Mouse (Mus musculus) lung, postnatal 0 days (tissue): ENCODE results near the gene Pvr. TPM values are rescaled to one million over a fixed set of nuclear protein-coding genes. Genes with fewer than 3 reads are reported as not detected.

ENCODE experiments used
- ATAC-seq: fragments of 200-750 bp; cut with Nextera tagmentation; 2 replicates; pipeline ENCODE4 v1.8.0; 2017; ENCODE audit warnings: moderate library complexity
- DNase-seq: peaks from one replicate; pipeline ENCODE4 v3.0.0-alpha.2; 2016; ENCODE audit warnings: low spot score
- H3K27ac ChIP-seq: fragments of 300-500 bp; sonication (generic); 2 replicates; pipeline ENCODE4 v1.5.1; 2014; ENCODE audit warnings: antibody characterized with exemption, mild to moderate bottlenecking, low read length, mixed read lengths
- H3K27me3 ChIP-seq: fragments of 300-500 bp; sonication (generic); replicated peaks from 2 replicates; pipeline ENCODE4 v1.6.1; 2014; ENCODE audit warnings: low read length, mixed read lengths; ENCODE audit not compliant: insufficient read depth
- H3K36me3 ChIP-seq: fragments of 300-500 bp; sonication (generic); 2 replicates; pipeline ENCODE4 v1.6.1; 2014; ENCODE audit warnings: low read length, mixed read lengths; ENCODE audit not compliant: insufficient read depth
- H3K4me1 ChIP-seq: fragments of 300-500 bp; sonication (generic); 2 replicates; pipeline ENCODE4 v1.6.1; 2014; ENCODE audit warnings: antibody characterized with exemption, low read depth, low read length, mixed read lengths; ENCODE audit not compliant: insufficient read depth
- H3K4me2 ChIP-seq: fragments of 300-500 bp; sonication (generic); replicated peaks from 2 replicates; pipeline ENCODE4 v1.6.1; 2014; ENCODE audit warnings: low read depth, mild to moderate bottlenecking, low read length, moderate library complexity, mixed read lengths
- H3K4me3 ChIP-seq: fragments of 300-500 bp; sonication (generic); 2 replicates; pipeline ENCODE4 v1.5.1; 2014; ENCODE audit warnings: low read depth, low read length
- H3K9ac ChIP-seq: fragments of 300-500 bp; sonication (generic); replicated peaks from 2 replicates; pipeline ENCODE4 v1.6.1; 2014; ENCODE audit warnings: low read depth, mild to moderate bottlenecking
- H3K9me3 ChIP-seq: fragments of 300-500 bp; sonication (generic); 2 replicates; pipeline ENCODE4 v1.6.1; 2016; ENCODE audit warnings: low read length, mixed read lengths
- CTCF ChIP-seq: IDR thresholded peaks from 2 replicates; pipeline ENCODE4 v1.5.1; 2016; ENCODE audit warnings: antibody characterized with exemption, mild to moderate bottlenecking
- EP300 ChIP-seq: IDR thresholded peaks from 2 replicates; pipeline ENCODE4 v1.6.1; 2016; ENCODE audit warnings: antibody characterized with exemption, mild to moderate bottlenecking, control low read depth
- WGBS: fragments of 180-500 bp; shearing (Covaris S2); extraction: QIAGEN DNeasy Blood & Tissue Kit; methylation state at CpG from one replicate; pipeline ENCODE4 v1.1.7; 2014; 5-methylcytosine and 5-hydroxymethylcytosine counted together
- polyA plus RNA-seq: library from polyadenylated mRNA; unstranded; fragments of >200 nt; fragmentation: Nextera tagmentation; extraction: Ambion mirVana; gene quantifications from 2 replicates; pipeline ENCODE4 v1.2.1, GENCODE M21; 2015

Pvr gene
- polyA plus RNA-seq, 1 experiment from 2014 or later: 24.3 TPM

DNA sequence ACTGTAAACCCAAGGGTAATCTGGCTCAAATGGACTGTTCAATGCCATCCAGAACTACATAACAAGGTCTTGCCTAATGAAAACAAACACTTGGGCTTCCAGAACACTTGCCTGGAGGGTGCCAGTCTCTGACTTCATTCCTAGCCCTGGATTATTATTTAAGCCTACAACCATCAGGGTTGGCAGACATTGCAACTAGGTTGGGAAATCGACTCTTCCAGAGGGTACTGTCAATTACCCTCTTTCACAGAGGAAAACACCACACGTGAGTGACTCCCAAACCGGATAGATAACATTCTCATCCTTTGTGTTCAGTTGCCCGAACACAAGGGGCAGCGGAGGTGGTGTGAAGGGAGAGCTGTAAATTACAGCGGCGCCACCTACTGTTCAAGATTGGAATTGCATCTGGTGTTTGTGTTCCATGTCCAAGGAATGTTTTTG lies 35.4 kb upstream of the Pvr start:
- Histone ChIP-seq H3K27ac (peak overlapping the region; percentile 76), H3K9me3 (no peaks in the 10 kb centered on the region), H3K36me3 (no peaks in the 10 kb centered on the region), H3K4me1 (no peaks in the 10 kb centered on the region), H3K9ac (no peak overlapping the region), H3K4me2 (no peak overlapping the region), H3K27me3 (no peaks in the 10 kb centered on the region), H3K4me3 (no peak overlapping the region)
- DNase-seq: peak; percentile 94
- peak; percentile 94 for ATAC-seq
- WGBS: 2% methylated on average over 7 of the region's 7 CpGs
- peak; percentile 95 for TF ChIP-seq CTCF
- TF ChIP-seq EP300: peak; percentile 92

GRCm38 (mm10) chr7:19955861-19956260 lies 34.9 kb upstream of the Pvr start:
- Histone ChIP-seq H3K4me3 (no peak overlapping the region), H3K9me3 (no peaks in the 10 kb centered on the region), H3K4me2 (no peak overlapping the region), H3K36me3 (no peaks in the 10 kb centered on the region), H3K27me3 (no peaks in the 10 kb centered on the region), H3K27ac (peak overlapping the region; percentile 76), H3K9ac (no peak overlapping the region), H3K4me1 (no peaks in the 10 kb centered on the region)
- no peak for TF ChIP-seq EP300
- TF ChIP-seq CTCF: no peak
- DNase-seq (no peak), ATAC-seq (peak; percentile 41)
- WGBS: 44% methylated on average over 4 of the region's 4 CpGs

DNA sequence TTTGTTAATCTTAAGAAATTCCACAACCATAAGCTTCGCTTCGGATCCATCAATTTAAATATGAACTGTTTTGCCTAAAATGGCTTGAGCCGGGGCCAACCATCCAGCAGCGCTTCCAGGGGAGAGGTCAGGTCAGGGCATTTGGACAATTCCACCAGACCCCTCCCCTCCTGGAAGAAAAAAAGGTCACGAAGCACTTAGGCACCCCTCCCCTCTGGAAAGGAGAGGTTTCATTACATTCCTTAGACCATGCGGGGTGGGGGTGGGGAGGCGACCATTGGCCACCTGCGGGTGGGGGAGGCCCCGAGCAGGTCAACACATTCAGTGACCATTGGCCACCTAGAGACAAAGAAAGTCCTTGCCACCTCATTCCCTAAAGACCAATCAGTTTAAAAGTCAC lies 32.1 kb upstream of the Pvr start:
- H3K9me3 ChIP-seq: no peaks in the 10 kb centered on the region
- H3K4me1 ChIP-seq: no peaks in the 10 kb centered on the region
- H3K4me3 ChIP-seq: no peak overlapping the region
- H3K27me3 ChIP-seq: no peaks in the 10 kb centered on the region
- H3K27ac ChIP-seq: no peak overlapping the region
- TF ChIP-seq CTCF (no peak), EP300 (no peak)
- DNase-seq (no peak), ATAC-seq (no peak)
- WGBS: 32% methylated on average over 9 of the region's 9 CpGs
- no peaks in the 10 kb centered on the region for H3K36me3 ChIP-seq
- no peak overlapping the region for H3K4me2 ChIP-seq
- no peak overlapping the region for H3K9ac ChIP-seq

- H3K4me3 ChIP-seq: no peak overlapping the region
- no peak for TF ChIP-seq CTCF
- no peak for TF ChIP-seq EP300
- WGBS: 79% methylated on average over 10 of the region's 10 CpGs
- no peaks in the 10 kb centered on the region for H3K4me1 ChIP-seq
- no peaks in the 10 kb centered on the region for H3K9me3 ChIP-seq
- H3K27me3 ChIP-seq: no peaks in the 10 kb centered on the region
- H3K4me2 ChIP-seq: no peak overlapping the region
- H3K9ac ChIP-seq: no peak overlapping the region
- no peaks in the 10 kb centered on the region for H3K36me3 ChIP-seq
- H3K27ac ChIP-seq: no peak overlapping the region
- peak; percentile 23 for ATAC-seq
- peak; percentile 20 for DNase-seq
Measured at GRCm38 (mm10) chr7:19952320-19952986, 31.5 kb upstream of the Pvr start.

DNA sequence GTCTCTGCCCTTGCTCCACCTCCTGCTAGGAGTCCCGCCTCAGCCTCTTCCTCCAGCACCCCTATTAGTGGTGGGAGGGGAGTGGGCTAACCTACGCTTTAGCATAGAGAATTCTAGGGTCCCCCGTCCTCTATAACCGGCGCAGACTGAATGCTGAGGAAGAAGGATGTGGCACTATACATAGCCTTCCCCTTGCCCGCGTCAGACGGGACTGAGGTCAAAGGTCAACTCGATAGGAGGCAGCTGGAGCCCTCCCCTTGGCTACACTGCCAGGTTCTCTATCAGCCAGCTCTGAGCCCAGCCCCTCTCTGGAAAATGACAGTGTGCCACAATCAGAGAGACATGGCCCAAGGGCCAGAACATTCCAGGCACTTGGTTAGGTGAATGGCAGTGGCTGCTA lies 29.6 kb upstream of the Pvr start, which contains the start of gene Igsf23:
Igsf23 (minus strand) TSS at position 168 of the 400 bp plus-strand sequence.
- Histone ChIP-seq H3K4me1 (no peaks in the 10 kb centered on the region), H3K27ac (no peak within 1 kb of the TSS), H3K4me3 (no peak within 1 kb of the TSS), H3K27me3 (no peaks in the 10 kb centered on the region), H3K9ac (no peak within 1 kb of the TSS), H3K9me3 (no peaks in the 10 kb centered on the region), H3K4me2 (no peak within 1 kb of the TSS), H3K36me3 (no peaks in the 10 kb centered on the region)
- ATAC-seq: no peak
- no peak for TF ChIP-seq CTCF
- TF ChIP-seq EP300: no peak
- DNase-seq: no peak
- WGBS: 45% methylated on average over 9 of the region's 9 CpGs

DNA sequence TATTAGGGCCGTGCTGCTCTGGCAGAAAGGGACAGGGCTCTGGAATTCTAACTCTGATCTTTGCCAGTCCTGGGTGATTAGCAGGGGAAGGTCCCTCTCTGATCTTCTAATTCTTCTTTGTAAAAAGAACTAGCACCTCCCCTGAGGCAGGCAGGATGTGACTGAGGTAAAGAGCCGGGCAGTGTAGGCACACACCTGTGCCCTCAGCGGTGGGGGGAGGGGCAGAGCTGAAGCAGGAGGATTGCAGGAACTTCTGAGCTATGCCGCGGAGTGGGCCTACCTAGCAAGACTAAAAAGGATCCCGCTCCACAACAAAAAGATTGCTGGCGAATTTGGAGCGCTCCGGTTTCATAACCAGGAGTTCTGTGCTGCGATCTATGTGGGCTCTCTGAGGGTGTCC lies 29.0 kb upstream of the Pvr start:
- no peaks in the 10 kb centered on the region for H3K4me1 ChIP-seq
- H3K9me3 ChIP-seq: no peaks in the 10 kb centered on the region
- no peaks in the 10 kb centered on the region for H3K27me3 ChIP-seq
- DNase-seq: peak; percentile 27
- H3K4me3 ChIP-seq: no peak overlapping the region
- WGBS: 46% methylated on average over 10 of the region's 10 CpGs
- TF ChIP-seq EP300 (no peak), CTCF (no peak)
- ATAC-seq: no peak
- no peaks in the 10 kb centered on the region for H3K36me3 ChIP-seq
- no peak overlapping the region for H3K4me2 ChIP-seq
- no peak overlapping the region for H3K27ac ChIP-seq
- no peak overlapping the region for H3K9ac ChIP-seq

- Histone ChIP-seq H3K27me3 (no peaks in the 10 kb centered on the region), H3K4me1 (no peaks in the 10 kb centered on the region), H3K27ac (no peak overlapping the region), H3K9ac (no peak overlapping the region), H3K4me2 (no peak overlapping the region), H3K9me3 (no peaks in the 10 kb centered on the region), H3K4me3 (no peak overlapping the region), H3K36me3 (no peaks in the 10 kb centered on the region)
- DNase-seq (no peak), ATAC-seq (no peak)
- TF ChIP-seq CTCF: no peak
- no peak for TF ChIP-seq EP300
- 75% methylated on average over 12 of the region's 12 CpGs for WGBS
Measured at GRCm38 (mm10) chr7:19948956-19949355, 28.0 kb upstream of the Pvr start.
